Comparison of ENCODE assay signal across 10 mouse cellular contexts in the genomic region with DNA sequence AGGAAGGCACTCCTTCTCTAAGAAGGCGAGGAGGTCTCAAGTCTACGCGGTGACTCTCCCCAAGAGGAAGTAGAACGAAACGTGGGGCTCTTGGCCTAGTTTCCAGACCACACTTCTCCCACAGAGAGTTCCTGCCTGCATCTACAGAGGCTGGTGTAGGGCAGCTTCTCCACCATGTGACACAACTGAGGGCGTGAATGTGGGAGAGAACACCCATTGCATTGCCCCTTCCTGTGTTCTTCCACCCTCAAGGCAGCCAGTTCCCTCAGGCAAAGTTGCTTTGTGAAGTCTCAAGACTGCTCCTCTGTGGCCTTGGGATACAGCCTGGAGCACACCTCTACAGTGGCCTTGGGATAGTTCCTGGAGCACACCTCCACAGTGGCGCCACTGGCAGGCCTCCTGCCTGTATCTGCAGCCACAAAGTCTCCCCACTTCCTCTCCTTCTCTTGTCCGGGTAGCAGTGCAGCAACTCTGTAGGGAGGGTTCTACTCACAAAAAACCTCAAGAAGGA. TPM values are rescaled to one million over a fixed set of nuclear protein-coding genes. Genes with fewer than 3 reads are reported as not detected.
DNase-seq lines count a peak whose midpoint lies in the region; ATAC-seq and TF ChIP-seq lines count a peak whose summit lies in the region.
"Had no signal": no experiment of that assay in that cellular context is flagged by ENCODE, and none has a peak within 500 bp of the region (broad histone marks: within the 10 kb centered on the region; RNA-seq: fewer than 3 reads in every experiment).

No protein-coding gene starts in this region.

- H3K9me3 ChIP-seq in embryonic facial prominence, embryonic 12.5 days: no peaks in the 10 kb centered on the region
- no peaks in the 10 kb centered on the region for H3K9me3 ChIP-seq in embryonic facial prominence, embryonic 10.5 days
- no peaks in the 10 kb centered on the region for H3K9me3 ChIP-seq in kidney, embryonic 14.5 days (ENCODE audit: control insufficient read depth, low read length)

- peaks cover 57% of the 10 kb centered on the region for H3K79me2 ChIP-seq in macrophage (ENCODE audit: inconsistent target)

- no peak for TF ChIP-seq CTCF in kidney, adult 2 months (conservative IDR thresholded peaks at IDR 0.05; ENCODE audit: insufficient read depth, insufficient read length, low read depth, low read length)

- H3K4me2 ChIP-seq in embryonic facial prominence, embryonic 12.5 days (replicated peaks): 0 out of 2 replicates have a peak overlapping the region, but pooled peaks have one; percentile 9
- no peak overlapping the region for H3K4me2 ChIP-seq in kidney, embryonic 14.5 days (replicated peaks; ENCODE audit: low read depth, low read length)

- 88% methylated on average over 8 of the region's 8 CpGs for WGBS in embryonic facial prominence, embryonic 12.5 days
- WGBS in embryonic facial prominence, embryonic 10.5 days: 89% methylated on average over 8 of the region's 8 CpGs
- WGBS in macrophage (ENCODE audit: missing documents): 0% methylated on average over 7 of the region's 8 CpGs
- WGBS in kidney, embryonic 14.5 days: 88% methylated on average over 8 of the region's 8 CpGs
- 81% methylated on average over 8 of the region's 8 CpGs for WGBS in kidney, adult 2 months

- no peak for DNase-seq in embryonic facial prominence, embryonic 10.5 days (ENCODE audit: low spot score)
- DNase-seq in spleen, adult 18-20 months: peak; percentile 22 to 23
- no peak for DNase-seq in spleen, postnatal 4 days (ENCODE audit: low spot score in 2 of 2)
- DNase-seq in thymus, postnatal 4 days: peak; percentile 70
- DNase-seq in kidney, adult 2 months: no peak
- DNase-seq: forebrain, postnatal 0 days had no signal

- no peak for ATAC-seq in embryonic facial prominence, embryonic 12.5 days (ENCODE audit: insufficient number of reproducible peaks, insufficient read depth, low FRiP score, low TSS enrichment)
- no peak for ATAC-seq in kidney, embryonic 14.5 days (ENCODE audit: low FRiP score, low TSS enrichment)
- ATAC-seq: forebrain, postnatal 0 days had no signal

- TF ChIP-seq POLR2A in kidney, adult 2 months (IDR thresholded peaks at IDR 0.05; ENCODE audit: low read depth, low read length): no peak

- peaks cover 21% of the 10 kb centered on the region for H3K4me1 ChIP-seq in embryonic facial prominence, embryonic 12.5 days
- peaks cover 32% of the 10 kb centered on the region for H3K4me1 ChIP-seq in embryonic facial prominence, embryonic 10.5 days
- peaks cover 16% of the 10 kb centered on the region for H3K4me1 ChIP-seq in kidney, embryonic 14.5 days (ENCODE audit: control insufficient read depth, insufficient read depth, low read length)
- peaks cover 13% of the 10 kb centered on the region for H3K4me1 ChIP-seq in kidney, adult 2 months (ENCODE audit: control insufficient read depth, insufficient read depth, low read length)

- no peaks in the 10 kb centered on the region for H3K27me3 ChIP-seq in embryonic facial prominence, embryonic 12.5 days
- no peaks in the 10 kb centered on the region for H3K27me3 ChIP-seq in embryonic facial prominence, embryonic 10.5 days (replicated peaks; ENCODE audit: low read depth, poor library complexity, severe bottlenecking)
- no peaks in the 10 kb centered on the region for H3K27me3 ChIP-seq in kidney, embryonic 14.5 days (ENCODE audit: control insufficient read depth, insufficient read depth, low read length)
- no peaks in the 10 kb centered on the region for H3K27me3 ChIP-seq in kidney, adult 2 months (replicated peaks; ENCODE audit: control insufficient read depth, insufficient read depth, low read length)

- H3K4me3 ChIP-seq in embryonic facial prominence, embryonic 12.5 days: no peak overlapping the region
- H3K4me3 ChIP-seq in embryonic facial prominence, embryonic 10.5 days: no peak overlapping the region
- peak overlapping the region; percentile 79 for H3K4me3 ChIP-seq in macrophage (ENCODE audit: inconsistent target)
- no peak overlapping the region for H3K4me3 ChIP-seq in kidney, embryonic 14.5 days (ENCODE audit: low read length)
- no peak overlapping the region for H3K4me3 ChIP-seq in kidney, adult 2 months (ENCODE audit: insufficient read depth, low read depth, low read length)

- H3K27ac ChIP-seq in embryonic facial prominence, embryonic 12.5 days: no peak overlapping the region
- no peak overlapping the region for H3K27ac ChIP-seq in embryonic facial prominence, embryonic 10.5 days (replicated peaks)
- peak overlapping the region; percentile 88 for H3K27ac ChIP-seq in macrophage
- no peak overlapping the region for H3K27ac ChIP-seq in kidney, embryonic 14.5 days (ENCODE audit: low read depth, low read length)
- no peak overlapping the region for H3K27ac ChIP-seq in kidney, adult 2 months (ENCODE audit: insufficient read depth, low read depth, low read length)

- peaks cover 49% of the 10 kb centered on the region for H3K36me3 ChIP-seq in embryonic facial prominence, embryonic 12.5 days
- peaks cover 64% of the 10 kb centered on the region for H3K36me3 ChIP-seq in embryonic facial prominence, embryonic 10.5 days (replicated peaks)
- peaks cover 10% of the 10 kb centered on the region for H3K36me3 ChIP-seq in macrophage (ENCODE audit: inconsistent target)
- H3K36me3 ChIP-seq in kidney, embryonic 14.5 days (ENCODE audit: control insufficient read depth, insufficient read depth, low read length): peaks cover 32% of the 10 kb centered on the region
- H3K36me3 ChIP-seq in kidney, adult 2 months (ENCODE audit: control insufficient read depth, insufficient read depth, low read length): no peaks in the 10 kb centered on the region

- no peak overlapping the region for H3K9ac ChIP-seq in embryonic facial prominence, embryonic 12.5 days
- no peak overlapping the region for H3K9ac ChIP-seq in kidney, embryonic 14.5 days (ENCODE audit: low read depth, low read length)

RNA-seq across cellular contexts. Expression of gene Rnf166, which starts 1.9 kb away (rescaled TPM):
- 46.8 and 49.9 TPM in 2 replicates for polyA plus RNA-seq in embryonic facial prominence, embryonic 12.5 days (2016; fragmentation: Nextera tagmentation; extraction: Ambion mirVana)
- 32.1 and 33.6 TPM in 2 replicates for polyA plus RNA-seq in embryonic facial prominence, embryonic 10.5 days (2016; fragmentation: Nextera tagmentation; extraction: Ambion mirVana)
- total RNA-seq in macrophage (2018; cell fraction: chromatin; rRNA removed): 10 to 100 TPM in 22 of 26 experiments, 1 to 10 TPM in 4; 8.0 to 59.5 (median 25.5) TPM
- total RNA-seq in macrophage (2018; cell fraction: cytosol; rRNA removed): 10 to 100 TPM; 23.2 to 74.7 (median 45.6) TPM
- total RNA-seq in macrophage (2018; cell fraction: nucleus; rRNA removed): 10 to 100 TPM; 11.1 to 68.5 (median 26.6) TPM
- polyA plus RNA-seq in macrophage (2018): 36.6 to 108 TPM (median 59.1 TPM) in 3 replicates
- 33.5 and 35.3 TPM in 2 replicates for polyA plus RNA-seq in kidney, embryonic 14.5 days (2014; fragmentation: Nextera tagmentation; extraction: Ambion mirVana)
- polyA plus RNA-seq in kidney, adult 2 months (2012; rRNA removed): 64.4 and 64.5 TPM in 2 replicates

RNA-seq across cellular contexts. Expression of gene Ctu2, which starts 2.0 kb away (rescaled TPM):
- 69.9 and 76.8 TPM in 2 replicates for polyA plus RNA-seq in embryonic facial prominence, embryonic 12.5 days (2016; fragmentation: Nextera tagmentation; extraction: Ambion mirVana)
- polyA plus RNA-seq in embryonic facial prominence, embryonic 10.5 days (2016; fragmentation: Nextera tagmentation; extraction: Ambion mirVana): 69.9 and 72.9 TPM in 2 replicates
- 100 to 1,000 TPM in 1 of 26 experiments, 10 to 100 TPM in 25; 26.4 to 148 (median 49.5) TPM for total RNA-seq in macrophage (2018; cell fraction: chromatin; rRNA removed)
- 10 to 100 TPM in 12 of 26 experiments, 1 to 10 TPM in 14; 4.4 to 14.2 (median 9.9) TPM for total RNA-seq in macrophage (2018; cell fraction: cytosol; rRNA removed)
- total RNA-seq in macrophage (2018; cell fraction: nucleus; rRNA removed): 10 to 100 TPM in 25 of 26 experiments, 1 to 10 TPM in 1; 6.7 to 37.5 (median 19.9) TPM
- polyA plus RNA-seq in macrophage (2018): 7.5 to 12.0 TPM (median 7.9 TPM) in 3 replicates
- 50.4 and 51.6 TPM in 2 replicates for polyA plus RNA-seq in kidney, embryonic 14.5 days (2014; fragmentation: Nextera tagmentation; extraction: Ambion mirVana)
- 16.8 and 21.1 TPM in 2 replicates for polyA plus RNA-seq in kidney, adult 2 months (2012; rRNA removed)

RNA-seq across cellular contexts. Expression of gene Snai3, which starts 13.4 kb away (rescaled TPM):
- 0.45 and 0.73 TPM in 2 replicates for polyA plus RNA-seq in embryonic facial prominence, embryonic 12.5 days (2016; fragmentation: Nextera tagmentation; extraction: Ambion mirVana)
- polyA plus RNA-seq in embryonic facial prominence, embryonic 10.5 days (2016; fragmentation: Nextera tagmentation; extraction: Ambion mirVana): 0.57 and 0.67 TPM in 2 replicates
- total RNA-seq in macrophage (2018; cell fraction: chromatin; rRNA removed): not detected
- total RNA-seq in macrophage (2018; cell fraction: cytosol; rRNA removed): under 1 TPM in 1 of 26 experiments, not detected in 25; 0.07 TPM
- total RNA-seq in macrophage (2018; cell fraction: nucleus; rRNA removed): under 1 TPM in 1 of 26 experiments, not detected in 25; 0.55 TPM
- polyA plus RNA-seq in macrophage (2018): not detected in 3 replicates
- polyA plus RNA-seq in kidney, embryonic 14.5 days (2014; fragmentation: Nextera tagmentation; extraction: Ambion mirVana): 0.23 and 0.51 TPM in 2 replicates
- 1.6 and 1.7 TPM in 2 replicates for polyA plus RNA-seq in kidney, adult 2 months (2012; rRNA removed)
- total RNA-seq: forebrain, postnatal 0 days had no signal
- polyA plus RNA-seq: forebrain, postnatal 0 days; limb, embryonic 11.5 days had no signal

RNA-seq across cellular contexts. Expression of gene Mvd, which starts 30.7 kb away (rescaled TPM):
- 44.6 and 45.1 TPM in 2 replicates for polyA plus RNA-seq in embryonic facial prominence, embryonic 12.5 days (2016; fragmentation: Nextera tagmentation; extraction: Ambion mirVana)
- polyA plus RNA-seq in embryonic facial prominence, embryonic 10.5 days (2016; fragmentation: Nextera tagmentation; extraction: Ambion mirVana): 51.2 and 59.9 TPM in 2 replicates
- total RNA-seq in macrophage (2018; cell fraction: chromatin; rRNA removed): 10 to 100 TPM in 5 of 26 experiments, 1 to 10 TPM in 21; 1.2 to 19.0 (median 6.8) TPM
- total RNA-seq in macrophage (2018; cell fraction: cytosol; rRNA removed): 10 to 100 TPM in 25 of 26 experiments, 1 to 10 TPM in 1; 9.4 to 39.5 (median 26.3) TPM
- total RNA-seq in macrophage (2018; cell fraction: nucleus; rRNA removed): 10 to 100 TPM in 12 of 26 experiments, 1 to 10 TPM in 14; 3.9 to 27.0 (median 9.5) TPM
- 10.1 to 40.6 TPM (median 23.8 TPM) in 3 replicates for polyA plus RNA-seq in macrophage (2018)
- 23.2 and 36.1 TPM in 2 replicates for polyA plus RNA-seq in kidney, embryonic 14.5 days (2014; fragmentation: Nextera tagmentation; extraction: Ambion mirVana)
- 68.7 and 77.3 TPM in 2 replicates for polyA plus RNA-seq in kidney, adult 2 months (2012; rRNA removed)

RNA-seq across cellular contexts. Expression of gene Cyba, which starts 41.2 kb away (rescaled TPM):
- polyA plus RNA-seq in embryonic facial prominence, embryonic 12.5 days (2016; fragmentation: Nextera tagmentation; extraction: Ambion mirVana): 88.3 TPM in 2 replicates
- polyA plus RNA-seq in embryonic facial prominence, embryonic 10.5 days (2016; fragmentation: Nextera tagmentation; extraction: Ambion mirVana): 60.2 and 62.6 TPM in 2 replicates
- 100 to 1,000 TPM; 119 to 282 (median 191) TPM for total RNA-seq in macrophage (2018; cell fraction: chromatin; rRNA removed)
- 1,000 to 10,000 TPM; 1,658 to 2,145 (median 1,843) TPM for total RNA-seq in macrophage (2018; cell fraction: cytosol; rRNA removed)
- total RNA-seq in macrophage (2018; cell fraction: nucleus; rRNA removed): 100 to 1,000 TPM; 253 to 930 (median 676) TPM
- 942 to 2,075 TPM (median 1,538 TPM) in 3 replicates for polyA plus RNA-seq in macrophage (2018)
- polyA plus RNA-seq in kidney, embryonic 14.5 days (2014; fragmentation: Nextera tagmentation; extraction: Ambion mirVana): 186 and 216 TPM in 2 replicates
- 1,266 and 1,342 TPM in 2 replicates for polyA plus RNA-seq in kidney, adult 2 months (2012; rRNA removed)

Comparison
In these comparisons a context has a peak if more than half of its experiments do, and no peak if none do; other contexts are left out.
1. DNase-seq: peak in spleen, adult 18-20 months (2 of 2) and thymus, postnatal 4 days (single experiment); none in embryonic facial prominence, embryonic 10.5 days (single experiment), spleen, postnatal 4 days (0 of 2) and kidney, adult 2 months (single experiment).